Mouse (Mus musculus) gastrocnemius, postnatal 10 days (tissue): Measurements from ENCODE around the gene Upb1. TPM values are rescaled to one million over a fixed set of nuclear protein-coding genes. Genes with fewer than 3 reads are reported as not detected.
"Not testable (repeated sequence)": the region's sequence is repeated elsewhere in the genome, so short reads cannot be mapped to it uniquely, and the experiment has no call there.

Experiments used
- DNase-seq: peaks from one replicate; pipeline ENCODE4 v3.0.0; 2021; ENCODE audit warnings: mixed read lengths
- long read RNA-seq, 2 experiments: library from polyadenylated mRNA; stranded (forward); transcript quantifications; one replicate each; pipeline ENCODE4 v2.0.0; 2021
- total RNA-seq, 2 experiments: library from RNA; stranded (reverse); gene quantifications; 2 replicates each; pipeline ENCODE4 v1.2.3; 2021

Upb1 gene
- under 1 TPM; 0.20 to 0.21 TPM for total RNA-seq
- long read RNA-seq, experiment 1, result 0 reads
- long read RNA-seq, experiment 2, result 0 reads

GRCm38 (mm10) chr10:75400958-75401357, at the start of gene Upb1:
Gene Upb1 (plus strand): TSS chr10:75401115.
- DNase-seq, result no peak

GRCm38 (mm10) chr10:75352541-75352940, 48.4 kb upstream of the Upb1 start:
- no peak for DNase-seq

DNA sequence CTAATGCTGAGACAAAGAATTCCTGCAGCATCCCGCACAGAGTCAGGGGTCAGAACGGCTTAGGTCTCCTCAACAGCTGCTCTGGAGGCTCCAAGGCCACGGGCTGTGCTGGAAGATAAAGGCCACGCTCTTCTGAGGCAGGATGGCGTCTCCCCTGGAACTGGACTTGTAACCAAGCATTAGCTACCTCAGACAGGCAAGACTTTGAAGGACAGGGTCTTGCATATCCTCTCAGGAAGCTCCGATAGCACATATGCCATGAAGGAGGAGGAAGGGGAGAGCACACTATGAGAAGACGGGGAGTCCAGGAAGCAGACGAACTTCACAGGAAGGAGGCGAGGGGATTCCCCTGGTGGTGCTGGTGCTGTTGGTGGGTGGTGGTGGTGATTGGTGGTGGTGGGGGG, 47.1 kb upstream of the Upb1 start:
- DNase-seq, result not testable (repeated sequence)

DNA sequence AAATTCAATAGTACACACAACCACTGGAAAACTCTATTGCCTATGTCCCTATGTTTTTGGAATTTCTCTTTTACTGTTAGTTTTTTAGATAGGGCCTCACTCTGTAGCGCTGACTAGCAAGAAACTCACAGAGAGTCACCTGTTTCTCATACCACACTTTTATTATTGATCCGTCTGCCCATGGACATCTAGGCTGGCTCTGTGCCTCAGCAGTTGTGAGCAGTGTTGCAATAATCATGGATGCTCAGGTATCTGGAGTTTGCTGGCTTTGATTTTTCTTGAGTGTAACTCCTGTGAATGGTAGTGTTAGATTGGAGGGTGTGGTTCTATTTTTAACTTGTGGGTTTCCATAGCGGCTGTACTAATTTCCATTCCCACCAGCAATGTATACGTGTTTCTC, 45.6 kb upstream of the Upb1 start:
- no peak for DNase-seq

- DNase-seq, result peak; percentile 21
These were observed 36.7 kb upstream of the Upb1 start for GRCm38 (mm10) chr10:75364214-75364690.

DNA sequence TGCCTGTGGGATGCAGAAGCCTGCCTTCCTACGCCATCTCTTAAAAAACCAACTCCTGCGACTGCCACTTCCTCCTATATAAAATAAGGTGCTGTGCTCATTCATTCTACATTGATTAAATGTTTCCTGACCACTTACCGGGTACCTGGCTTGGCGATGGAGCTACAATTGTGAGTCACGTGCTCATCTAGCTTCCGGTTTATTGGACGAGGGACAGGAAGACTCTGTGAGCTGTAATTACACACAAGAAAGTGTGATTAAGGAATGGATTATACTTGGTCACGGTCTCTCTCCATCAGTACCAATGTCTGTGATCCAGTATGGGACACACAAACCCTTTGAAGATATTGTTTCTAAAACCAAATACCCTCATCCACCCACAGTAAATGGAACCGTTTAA, 36.1 kb upstream of the Upb1 start:
- DNase-seq, result no peak

DNA sequence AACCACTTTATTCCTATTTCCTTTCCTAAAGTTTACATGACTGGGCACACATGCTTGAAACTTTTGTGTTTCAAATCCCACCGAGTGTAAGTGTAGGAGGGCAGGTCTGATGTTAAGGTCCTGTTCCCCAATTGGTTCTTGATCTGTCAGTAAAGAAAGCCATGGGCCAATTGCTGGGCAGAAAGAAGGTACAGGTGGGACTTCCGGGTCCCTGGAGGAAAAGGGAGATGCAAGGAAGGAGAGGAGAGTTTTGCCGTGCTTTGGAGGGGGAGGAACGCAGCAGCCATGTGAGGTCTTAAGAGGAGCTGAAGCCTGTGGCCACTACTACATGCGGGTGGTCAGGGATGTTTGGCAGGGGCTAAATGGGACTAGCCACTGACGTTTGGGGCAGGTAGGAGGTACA, 35.7 kb upstream of the Upb1 start:
- no peak for DNase-seq

- peak; percentile 11 for DNase-seq
These were observed 27.1 kb upstream of the Upb1 start for GRCm38 (mm10) chr10:75373655-75374351.

- peak; percentile 18 for DNase-seq
These were observed 22.2 kb upstream of the Upb1 start for GRCm38 (mm10) chr10:75378688-75379087.

GRCm38 (mm10) chr10:75390156-75390555, 10.8 kb upstream of the Upb1 start:
- DNase-seq, result no peak

DNA sequence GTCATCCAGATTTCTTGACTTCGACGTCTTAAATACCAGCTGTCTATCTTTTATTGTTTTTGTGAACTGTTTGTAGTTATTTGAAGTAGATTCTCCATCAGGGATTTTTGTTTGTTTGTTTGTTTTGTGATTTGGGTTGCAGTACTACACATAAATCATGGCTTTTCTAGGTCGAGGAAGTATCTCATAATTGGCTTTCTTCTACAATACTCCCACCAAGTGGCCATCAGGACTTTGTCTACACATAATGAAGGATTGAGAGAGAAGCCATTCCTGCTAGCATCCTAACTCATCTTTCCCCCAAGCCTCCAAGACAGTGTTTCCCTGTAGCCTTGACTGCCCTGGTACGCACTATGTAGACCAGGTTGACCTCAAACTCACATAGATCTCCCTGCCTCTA, 10.1 kb upstream of the Upb1 start:
- DNase-seq, result no peak

DNA sequence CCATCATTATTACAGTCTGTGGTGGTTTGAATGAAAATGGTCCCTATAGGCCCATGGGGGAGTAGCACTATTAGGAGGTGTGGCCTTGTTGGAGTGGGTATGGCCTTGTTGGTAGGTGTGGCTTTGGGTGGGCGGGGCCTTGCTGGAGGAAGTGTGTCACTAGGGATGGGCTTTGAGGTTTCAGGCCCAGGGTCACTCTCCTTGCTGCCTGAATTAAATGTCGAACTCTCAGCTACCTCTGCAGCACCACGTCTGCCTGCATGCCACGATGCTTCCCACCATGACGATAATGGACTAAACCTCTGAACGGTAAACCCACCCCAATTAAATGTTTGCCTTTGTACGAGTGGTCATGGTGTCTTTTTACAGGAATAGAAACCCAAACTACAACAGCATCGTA, 6.1 kb upstream of the Upb1 start:
- no peak for DNase-seq

GRCm38 (mm10) chr10:75396966-75397365, 3.9 kb upstream of the Upb1 start:
- peak; percentile 28 for DNase-seq

- DNase-seq, result no peak
These were observed 5.0 kb downstream of the Upb1 start for GRCm38 (mm10) chr10:75405916-75406315.

DNA sequence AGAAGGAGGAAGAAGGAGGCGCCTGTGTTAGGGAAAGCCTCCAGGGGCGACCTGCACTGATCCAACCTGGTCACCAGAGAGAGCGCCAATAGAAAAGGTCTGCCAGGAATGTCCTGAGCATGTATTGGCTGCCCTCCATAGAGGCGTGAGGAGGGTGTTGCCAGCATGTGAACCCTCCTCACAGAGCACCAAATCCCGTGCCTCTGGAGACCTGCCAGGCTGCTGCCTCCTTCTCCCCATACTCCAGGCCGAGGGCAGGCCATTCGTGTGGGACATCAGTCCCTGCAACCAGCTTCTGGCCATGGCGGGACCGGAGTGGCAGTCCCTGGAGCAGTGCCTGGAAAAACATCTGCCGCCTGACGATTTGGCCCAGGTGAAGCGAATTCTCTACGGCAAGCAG, 5.8 kb downstream of the Upb1 start:
- DNase-seq, result peak; percentile 55

DNA sequence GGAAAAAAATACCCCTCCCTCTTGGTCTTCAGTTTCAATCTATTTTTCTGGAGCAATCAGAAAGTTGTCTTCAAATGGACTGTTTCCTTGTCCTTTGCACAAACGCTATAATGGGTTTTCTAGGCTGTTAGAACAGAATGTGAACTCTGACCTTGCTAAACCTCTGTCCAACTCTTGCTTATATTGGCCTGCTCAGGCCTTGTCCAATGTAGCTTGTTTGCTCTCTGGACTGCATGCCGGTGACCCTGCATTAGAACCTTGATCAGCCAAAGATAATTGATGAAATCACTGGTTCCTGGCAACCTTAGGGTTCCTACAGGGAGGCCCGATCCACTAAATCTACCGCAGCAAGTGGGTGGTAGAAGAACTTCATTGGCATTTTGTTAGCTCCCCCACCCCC, 6.8 kb downstream of the Upb1 start:
- no peak for DNase-seq

DNA sequence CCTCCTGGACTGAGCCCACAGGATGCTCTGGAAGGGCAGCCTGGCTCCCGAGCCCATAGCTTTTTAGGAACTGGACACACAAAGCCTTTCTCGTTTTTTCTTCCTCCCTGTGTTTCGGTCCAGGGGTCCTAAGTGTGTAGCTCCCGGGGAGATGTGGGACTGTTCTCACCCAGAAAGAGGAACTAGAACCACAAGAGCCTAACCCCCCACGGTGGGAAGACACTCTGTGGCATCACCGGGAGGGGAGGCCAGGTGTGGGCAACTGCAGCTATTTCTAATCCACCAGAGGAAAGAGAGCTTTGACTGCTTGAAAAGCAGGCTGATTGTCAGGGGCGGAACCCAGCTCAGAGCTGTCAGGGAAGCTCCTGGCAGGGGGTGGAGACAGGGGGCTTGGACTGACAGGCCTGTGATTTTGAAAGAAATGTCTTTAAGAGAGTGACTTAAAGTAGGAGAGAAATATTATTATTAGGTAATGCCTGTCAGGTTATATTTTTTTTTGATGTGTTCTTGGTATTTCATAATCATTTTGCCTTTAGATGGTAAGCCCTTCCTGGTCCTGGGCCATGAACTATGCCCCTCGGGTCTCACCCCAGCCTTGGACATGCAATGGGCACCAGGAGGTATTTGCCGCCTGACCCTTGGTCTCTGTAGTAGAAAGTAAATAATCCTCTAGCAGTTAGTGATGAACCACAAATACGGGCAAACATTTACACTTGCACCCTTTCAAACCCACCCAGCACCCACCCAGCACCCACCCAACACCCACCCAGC, 10.6 kb downstream of the Upb1 start:
- not testable (repeated sequence) for DNase-seq

DNA sequence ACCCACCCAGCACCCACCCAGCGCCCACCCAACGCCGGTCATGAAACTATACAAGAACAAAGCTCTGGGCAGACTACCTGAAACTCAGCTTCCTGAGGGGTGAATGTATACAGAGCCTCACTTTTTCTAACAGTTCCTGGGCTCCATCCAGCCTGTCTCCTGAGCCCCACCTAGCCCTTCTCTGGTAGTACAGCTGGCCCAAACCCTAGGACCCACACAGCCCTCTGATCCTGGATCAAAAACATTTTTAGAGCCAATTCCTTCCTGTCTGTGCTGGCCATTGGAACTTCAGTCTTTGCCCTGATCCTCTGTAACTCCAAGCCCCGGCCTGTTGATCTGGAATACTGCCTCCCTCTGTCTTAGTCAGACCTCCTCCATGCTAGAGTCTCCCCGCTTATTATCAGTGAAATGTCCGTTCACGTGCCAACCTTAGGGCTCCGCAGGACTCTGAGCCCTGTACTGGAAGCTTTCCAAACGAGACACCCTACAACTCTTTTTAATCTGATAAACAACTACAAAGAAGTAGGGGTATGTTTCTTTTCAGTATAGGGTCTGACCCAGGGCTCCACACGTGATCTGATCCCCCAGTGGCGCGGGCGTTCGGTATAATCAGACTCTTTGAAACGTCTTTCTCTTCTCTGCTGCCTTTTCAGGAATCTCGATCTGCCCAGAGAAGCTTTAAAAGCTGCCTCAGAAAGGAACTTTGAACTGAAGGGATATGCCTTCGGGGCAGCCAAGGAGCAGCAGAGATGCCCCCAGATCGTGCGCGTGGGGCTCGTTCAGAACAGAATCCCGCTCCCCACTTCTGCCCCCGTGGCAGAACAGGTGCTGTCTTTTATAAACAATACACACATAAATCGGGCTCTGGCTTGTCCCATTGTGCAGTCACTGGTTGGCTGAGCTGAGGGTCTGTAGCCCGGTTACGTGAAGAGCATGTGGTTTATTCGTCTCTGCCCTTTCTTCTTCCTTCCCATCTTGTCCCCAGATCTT, 11.5 kb downstream of the Upb1 start:
- no peak for DNase-seq

DNA sequence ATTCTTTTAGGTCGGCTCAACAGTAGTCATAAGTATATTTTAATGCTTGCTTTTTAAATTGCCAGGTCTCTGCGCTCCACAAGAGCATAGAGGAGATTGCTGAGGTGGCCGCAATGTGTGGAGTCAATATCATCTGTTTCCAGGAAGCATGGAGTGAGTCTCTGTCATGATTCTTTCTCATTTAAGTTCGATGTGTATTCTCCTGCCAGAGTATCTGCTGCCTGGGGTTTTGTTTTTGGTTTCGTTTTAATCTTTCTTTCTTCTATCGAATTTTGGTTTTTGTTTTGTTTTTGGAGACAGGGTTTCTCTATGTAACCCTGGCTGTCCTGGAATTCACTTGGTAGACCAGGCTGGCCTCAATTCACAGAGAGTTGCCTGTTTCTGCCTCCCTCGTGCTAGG, 14.0 kb downstream of the Upb1 start:
- DNase-seq, result no peak

- no peak for DNase-seq
These were observed 16.6 kb downstream of the Upb1 start for GRCm38 (mm10) chr10:75417363-75418042.

DNA sequence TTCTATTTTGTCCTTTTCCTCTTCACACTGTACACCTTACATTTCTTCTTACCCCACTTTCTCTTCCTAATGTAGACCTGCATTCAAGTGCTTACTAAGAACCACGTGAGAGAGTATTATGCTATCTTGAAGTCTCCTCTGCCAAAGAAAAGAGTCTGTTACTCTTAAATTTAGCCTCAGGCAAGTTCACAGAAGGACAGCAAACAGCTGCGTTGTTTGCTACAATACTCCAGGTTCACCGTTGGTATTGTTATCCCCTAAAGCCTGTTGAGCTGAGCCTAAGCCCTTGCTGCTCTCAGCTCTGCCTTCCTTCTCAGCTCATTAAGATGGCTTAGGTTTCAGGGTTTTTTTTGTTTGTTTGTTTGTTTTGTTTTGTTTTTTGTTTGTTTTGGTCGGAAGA, 17.8 kb downstream of the Upb1 start:
- no peak for DNase-seq

- no peak for DNase-seq
These were observed 23.6 kb downstream of the Upb1 start for GRCm38 (mm10) chr10:75424498-75424901.
